Mouse (Mus musculus) stomach, postnatal 0 days (tissue): ENCODE results near the gene Gm12569.

Source experiments
- CTCF ChIP-seq: IDR thresholded peaks from 2 replicates; pipeline ENCODE4 v1.5.1; 2016; ENCODE audit warnings: antibody characterized with exemption, low read depth, mild to moderate bottlenecking, moderate library complexity
- EP300 ChIP-seq: optimal IDR thresholded peaks from 2 replicates; pipeline ENCODE3; 2016; ENCODE audit warnings: antibody characterized with exemption

GRCm38 (mm10) chr11:51257006-51257405 lies 36.7 kb downstream of the Gm12569 start:
- no peak for TF ChIP-seq EP300
- TF ChIP-seq CTCF: no peak
